Mouse (Mus musculus) thymus, adult 2 months (tissue): Measurements from ENCODE around the gene P4ha2.

Source experiments
- CTCF ChIP-seq: fragments of 200-500 bp; IDR thresholded peaks from 2 replicates; pipeline ENCODE4 v1.5.1; 2012; ENCODE audit warnings: mild to moderate bottlenecking, control low read depth, low read length, moderate library complexity, borderline replicate concordance; ENCODE audit not compliant: control insufficient read depth, poor library complexity, insufficient read depth; ENCODE audit errors: extremely low read depth
- POLR2A ChIP-seq: fragments of 200-500 bp; IDR thresholded peaks from 2 replicates; pipeline ENCODE4 v1.6.1; 2012; ENCODE audit warnings: mild to moderate bottlenecking, low read length, control low read depth, moderate library complexity; ENCODE audit not compliant: control insufficient read depth, poor library complexity, insufficient read depth; ENCODE audit errors: extremely low read depth

- TF ChIP-seq CTCF (no peak), POLR2A (no peak)
Observed at GRCm38 (mm10) chr11:54174877-54175276, 75.0 kb downstream of the P4ha2 start.
